In genomic region chr9:48836566-48836930, GRCm38 (mm10) we compare ENCODE assay signal across 8 mouse cellular contexts. TPM values are rescaled to one million over a fixed set of nuclear protein-coding genes. Genes with fewer than 3 reads are reported as not detected.
DNase-seq lines count a peak whose midpoint lies in the region; ATAC-seq and TF ChIP-seq lines count a peak whose summit lies in the region.

No protein-coding gene starts in this region.

- no peaks in the 10 kb centered on the region for H3K9me3 ChIP-seq in heart, embryonic 11.5 days (replicated peaks; ENCODE audit: control insufficient read depth, low read length)
- H3K9me3 ChIP-seq in E14TG2a.4 (ENCODE audit: low read length) = no peaks in the 10 kb centered on the region
- no peaks in the 10 kb centered on the region for H3K9me3 ChIP-seq in forebrain, embryonic 14.5 days (replicated peaks; ENCODE audit: control insufficient read depth, low read length)
- no peaks in the 10 kb centered on the region for H3K9me3 ChIP-seq in liver, embryonic 13.5 days (replicated peaks)

- peak overlapping the region; percentile 51 for H3K4me3 ChIP-seq in heart, embryonic 11.5 days (ENCODE audit: low read depth, low read length)
- H3K4me3 ChIP-seq in E14TG2a.4 (replicated peaks; ENCODE audit: low read length) = peak overlapping the region; percentile 82
- H3K4me3 ChIP-seq in forebrain, embryonic 14.5 days (ENCODE audit: low read depth, low read length) = peak overlapping the region; percentile 64
- peak overlapping the region; percentile 62 for H3K4me3 ChIP-seq in liver, embryonic 13.5 days (replicated peaks)

- peak; percentile 4; the same call in 1 of the 2 replicates for ATAC-seq in heart, embryonic 11.5 days (replicated peaks; ENCODE audit: insufficient number of reproducible peaks, low FRiP score, low TSS enrichment)
- ATAC-seq in forebrain, embryonic 14.5 days = peak; percentile 21; the same call in 1 of the 2 replicates
- no peak for ATAC-seq in liver, embryonic 13.5 days (ENCODE audit: low read depth)

- intact Hi-C loops in heart, postnatal 10 days (cut with DNase I) = loop anchor here (2.0 kb wide), 1 partner anchor 24 kb away; no protein-coding TSS in a partner anchor
- intact Hi-C loops in left cerebral cortex, postnatal 10 days (cut with DNase I) = loop anchor here (5.0 kb wide), 2 partner anchors 99 to 179 kb away; no protein-coding TSS in a partner anchor

- peaks cover 66% of the 10 kb centered on the region for H3K27me3 ChIP-seq in heart, embryonic 11.5 days (ENCODE audit: control insufficient read depth, insufficient read depth, low read length)
- peaks cover 89% of the 10 kb centered on the region for H3K27me3 ChIP-seq in E14TG2a.4 (ENCODE audit: insufficient read depth, low read length)
- peaks cover 46% of the 10 kb centered on the region for H3K27me3 ChIP-seq in forebrain, embryonic 14.5 days (replicated peaks; ENCODE audit: control insufficient read depth, insufficient read depth, low read length)
- peaks cover 91% of the 10 kb centered on the region for H3K27me3 ChIP-seq in liver, embryonic 13.5 days

- H3K9ac ChIP-seq in heart, embryonic 11.5 days (ENCODE audit: low read depth, low read length) = no peak overlapping the region
- H3K9ac ChIP-seq in forebrain, embryonic 14.5 days (ENCODE audit: low read length) = peak overlapping the region; percentile 67
- H3K9ac ChIP-seq in liver, embryonic 13.5 days = no peak overlapping the region

- under 1% methylated on average over 12 of the region's 12 CpGs for WGBS in heart, embryonic 11.5 days (ENCODE audit: insufficient replicate concordance)
- WGBS in forebrain, embryonic 14.5 days = 2% methylated on average over 12 of the region's 12 CpGs
- WGBS in liver, embryonic 13.5 days (ENCODE audit: insufficient replicate concordance) = 3% methylated on average over 12 of the region's 12 CpGs

- peaks cover 17% of the 10 kb centered on the region; the same call in 1 of the 2 replicates for H3K4me1 ChIP-seq in heart, embryonic 11.5 days (ENCODE audit: control insufficient read depth, insufficient read depth, low read length)
- peaks cover 43% of the 10 kb centered on the region for H3K4me1 ChIP-seq in E14TG2a.4 (replicated peaks; ENCODE audit: low read depth, low read length)
- peaks cover 16% of the 10 kb centered on the region; the same call in 1 of the 2 replicates for H3K4me1 ChIP-seq in forebrain, embryonic 14.5 days (ENCODE audit: control insufficient read depth, insufficient read depth, low read length)
- H3K4me1 ChIP-seq in liver, embryonic 13.5 days (replicated peaks) = peaks cover 27% of the 10 kb centered on the region

- peak overlapping the region; percentile 100 for H3K4me2 ChIP-seq in heart, embryonic 11.5 days
- peak overlapping the region; percentile 100 for H3K4me2 ChIP-seq in forebrain, embryonic 14.5 days (ENCODE audit: low read length)
- H3K4me2 ChIP-seq in liver, embryonic 13.5 days = peak overlapping the region; percentile 78

- no peak for DNase-seq in heart, postnatal 10 days
- no peak for DNase-seq in forebrain, embryonic 14.5 days (ENCODE audit: low spot score)
- DNase-seq in liver, embryonic 13.5 days = no peak
- no peak for DNase-seq in ovary, adult 18-20 months (ENCODE audit: low spot score)
- no peak for DNase-seq in adipocyte (ENCODE audit: low spot score)
- no peak for DNase-seq in left cerebral cortex, postnatal 10 days (ENCODE audit: extremely low spot score in 1 of 2, low spot score in 2 of 2)

- H3K27ac ChIP-seq in heart, embryonic 11.5 days (ENCODE audit: low read depth, low read length) = no peak overlapping the region
- H3K27ac ChIP-seq in forebrain, embryonic 14.5 days (ENCODE audit: low read depth, low read length) = no peak overlapping the region
- no peak overlapping the region for H3K27ac ChIP-seq in liver, embryonic 13.5 days

- no peak for TF ChIP-seq CTCF in E14TG2a.4 (conservative IDR thresholded peaks at IDR 0.05; ENCODE audit: low read length)

- no peaks in the 10 kb centered on the region for H3K36me3 ChIP-seq in heart, embryonic 11.5 days (ENCODE audit: control insufficient read depth, insufficient read depth, low read length)
- no peaks in the 10 kb centered on the region for H3K36me3 ChIP-seq in E14TG2a.4 (ENCODE audit: insufficient read depth, low read length)
- H3K36me3 ChIP-seq in forebrain, embryonic 14.5 days (ENCODE audit: control insufficient read depth, insufficient read depth, low read length) = no peaks in the 10 kb centered on the region
- no peaks in the 10 kb centered on the region for H3K36me3 ChIP-seq in liver, embryonic 13.5 days

RNA-seq across cellular contexts. Expression of gene Zbtb16, which starts 0.5 kb away (rescaled TPM):
- polyA plus RNA-seq in heart, embryonic 11.5 days (2014; fragmentation: Nextera tagmentation; extraction: Ambion mirVana) = 0.57 and 0.75 TPM in 2 replicates
- 100 to 1,000 TPM in 1 of 2 experiments, 10 to 100 TPM in 1; 25.5 to 199 TPM for total RNA-seq in heart, postnatal 10 days (2021)
- 2.3 and 3.7 TPM in 2 replicates for polyA plus RNA-seq in forebrain, embryonic 14.5 days (2014; fragmentation: Nextera tagmentation; extraction: Ambion mirVana)
- polyA plus RNA-seq in liver, embryonic 13.5 days (2015; fragmentation: Nextera tagmentation; extraction: Ambion mirVana) = 0.74 and 0.77 TPM in 2 replicates
- total RNA-seq in left cerebral cortex, postnatal 10 days (2021) = 10 to 100 TPM; 32.2 to 47.0 TPM
